In the genomic region with DNA sequence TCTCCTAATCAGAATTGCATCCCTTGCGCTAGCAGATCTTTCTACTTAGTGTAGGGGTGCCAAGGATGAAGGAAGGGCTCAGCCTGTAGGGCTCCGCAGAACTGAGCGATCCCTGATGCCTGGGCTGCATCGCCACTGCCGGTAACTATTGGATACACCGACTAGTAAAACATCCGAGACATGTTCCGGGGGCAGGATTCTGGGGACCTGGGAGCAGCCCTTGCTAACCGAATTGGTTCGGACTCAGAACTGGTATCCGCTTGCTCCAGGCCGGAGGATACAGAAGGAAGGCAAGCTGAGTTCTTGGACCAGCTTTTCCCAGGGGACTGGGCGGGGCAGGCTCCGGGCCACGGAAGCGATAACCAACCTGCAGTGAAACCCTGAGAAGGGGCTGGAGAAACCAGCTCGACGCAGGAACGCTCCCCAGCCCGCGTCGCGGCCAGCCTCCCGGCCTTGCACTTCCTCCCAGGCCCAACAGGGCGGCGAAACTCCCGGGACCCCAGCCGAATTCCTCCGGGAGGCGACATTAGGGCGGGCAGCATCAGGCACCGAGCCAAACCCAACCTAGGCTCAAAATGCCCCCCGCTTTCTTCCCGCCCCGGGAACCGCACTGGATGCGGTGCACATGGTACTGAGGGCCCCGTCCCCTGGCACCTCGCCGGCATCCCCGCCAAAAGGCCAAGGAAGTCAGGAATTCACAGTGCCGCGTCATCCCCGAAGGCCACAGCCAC, we compare ENCODE assay signal across 7 mouse cellular contexts.
DNase-seq lines count a peak whose midpoint lies in the region; ATAC-seq and TF ChIP-seq lines count a peak whose summit lies in the region.

No protein-coding gene starts in this region.

- TF ChIP-seq CTCF in olfactory bulb, adult 2 months (IDR thresholded peaks at IDR 0.05; ENCODE audit: insufficient read depth, low read depth, low read length) = peak; percentile 37; the same call in 1 of the 2 replicates

- no peaks in the 10 kb centered on the region for H3K36me3 ChIP-seq in hindbrain, embryonic 14.5 days (replicated peaks; ENCODE audit: control insufficient read depth, insufficient read depth)
- H3K36me3 ChIP-seq in liver, embryonic 13.5 days = no peaks in the 10 kb centered on the region

- H3K9ac ChIP-seq in hindbrain, embryonic 14.5 days = no peak overlapping the region
- H3K9ac ChIP-seq in liver, embryonic 13.5 days = no peak overlapping the region

- peak overlapping the region; percentile 17 for H3K4me3 ChIP-seq in hindbrain, embryonic 14.5 days (replicated peaks; ENCODE audit: low read length)
- peak overlapping the region; percentile 53 for H3K4me3 ChIP-seq in liver, embryonic 13.5 days (replicated peaks)
- no peak overlapping the region for H3K4me3 ChIP-seq in olfactory bulb, adult 2 months (ENCODE audit: insufficient read depth, low read depth, low read length)

- H3K9me3 ChIP-seq in hindbrain, embryonic 14.5 days (ENCODE audit: control insufficient read depth, low read length) = no peaks in the 10 kb centered on the region
- no peaks in the 10 kb centered on the region for H3K9me3 ChIP-seq in liver, embryonic 13.5 days (replicated peaks)

- ATAC-seq in hindbrain, embryonic 14.5 days (ENCODE audit: low FRiP score) = no peak
- ATAC-seq in liver, embryonic 13.5 days (ENCODE audit: low read depth) = peak; percentile 10; the same call in 1 of the 2 replicates

- TF ChIP-seq POLR2A in olfactory bulb, adult 2 months (IDR thresholded peaks at IDR 0.05; ENCODE audit: insufficient read depth, low read depth, low read length) = no peak

- H3K27ac ChIP-seq in hindbrain, embryonic 14.5 days = 0 out of 2 replicates have a peak overlapping the region, but pooled peaks have one; percentile 3
- no peak overlapping the region for H3K27ac ChIP-seq in liver, embryonic 13.5 days
- H3K27ac ChIP-seq in olfactory bulb, adult 2 months (ENCODE audit: insufficient read depth, low read depth, low read length) = no peak overlapping the region

- H3K4me1 ChIP-seq in hindbrain, embryonic 14.5 days (replicated peaks; ENCODE audit: control insufficient read depth, insufficient read depth, low read length) = peaks cover 17% of the 10 kb centered on the region; the same call in 1 of the 2 replicates
- H3K4me1 ChIP-seq in liver, embryonic 13.5 days (replicated peaks) = peaks cover 50% of the 10 kb centered on the region
- H3K4me1 ChIP-seq in olfactory bulb, adult 2 months (ENCODE audit: control insufficient read depth, insufficient read depth, low read length) = peaks cover 25% of the 10 kb centered on the region

- DNase-seq in urinary bladder, adult 2 months (ENCODE audit: low spot score) = peak; percentile 46
- no peak for DNase-seq in urinary bladder, postnatal 10 days (ENCODE audit: low spot score)
- DNase-seq in embryo, embryonic 9.5 days (ENCODE audit: extremely low spot score) = peak; percentile 53
- no peak for DNase-seq in hindbrain, embryonic 14.5 days (ENCODE audit: low spot score)
- no peak for DNase-seq in liver, embryonic 13.5 days
- no peak for DNase-seq in left cerebral cortex, adult 11 months (ENCODE audit: low spot score)

- 2% methylated on average over 44 of the region's 44 CpGs for WGBS in hindbrain, embryonic 14.5 days
- WGBS in liver, embryonic 13.5 days (ENCODE audit: insufficient replicate concordance) = 3% methylated on average over 44 of the region's 44 CpGs
- 2% methylated on average over 44 of the region's 44 CpGs for WGBS in olfactory bulb, adult 2 months

- peak overlapping the region; percentile 34; the same call in 1 of the 2 replicates for H3K4me2 ChIP-seq in hindbrain, embryonic 14.5 days (replicated peaks)
- H3K4me2 ChIP-seq in liver, embryonic 13.5 days = peak overlapping the region; percentile 67

- H3K27me3 ChIP-seq in hindbrain, embryonic 14.5 days (ENCODE audit: control insufficient read depth, insufficient read depth, low read length) = peaks cover 94% of the 10 kb centered on the region
- H3K27me3 ChIP-seq in liver, embryonic 13.5 days = peaks cover 100% of the 10 kb centered on the region

Comparison
In these comparisons a context has a peak if more than half of its experiments do, and no peak if none do; other contexts are left out.
1. DNase-seq: peak in urinary bladder, adult 2 months (single experiment) and embryo, embryonic 9.5 days (single experiment); none in urinary bladder, postnatal 10 days (single experiment), hindbrain, embryonic 14.5 days (single experiment), liver, embryonic 13.5 days (single experiment) and left cerebral cortex, adult 11 months (single experiment).